Mouse (Mus musculus): Measurements from ENCODE around the gene Dnmt3b. TPM values are rescaled to one million over a fixed set of nuclear protein-coding genes. Genes with fewer than 3 reads are reported as not detected.

Dnmt3b gene
- polyA plus RNA-seq (2015; fragmentation: Nextera tagmentation; extraction: Ambion mirVana) = 6.5 and 7.0 TPM in 2 replicates

GRCm38 (mm10) chr2:153649298-153650013, at the start of gene Dnmt3b:
Dnmt3b (plus strand) TSS chr2:153649450.
- ATAC-seq (ENCODE audit: insufficient read depth, low FRiP score) = peak; percentile 85
- under 1% methylated on average over 89 of the region's 93 CpGs for WGBS

DNA sequence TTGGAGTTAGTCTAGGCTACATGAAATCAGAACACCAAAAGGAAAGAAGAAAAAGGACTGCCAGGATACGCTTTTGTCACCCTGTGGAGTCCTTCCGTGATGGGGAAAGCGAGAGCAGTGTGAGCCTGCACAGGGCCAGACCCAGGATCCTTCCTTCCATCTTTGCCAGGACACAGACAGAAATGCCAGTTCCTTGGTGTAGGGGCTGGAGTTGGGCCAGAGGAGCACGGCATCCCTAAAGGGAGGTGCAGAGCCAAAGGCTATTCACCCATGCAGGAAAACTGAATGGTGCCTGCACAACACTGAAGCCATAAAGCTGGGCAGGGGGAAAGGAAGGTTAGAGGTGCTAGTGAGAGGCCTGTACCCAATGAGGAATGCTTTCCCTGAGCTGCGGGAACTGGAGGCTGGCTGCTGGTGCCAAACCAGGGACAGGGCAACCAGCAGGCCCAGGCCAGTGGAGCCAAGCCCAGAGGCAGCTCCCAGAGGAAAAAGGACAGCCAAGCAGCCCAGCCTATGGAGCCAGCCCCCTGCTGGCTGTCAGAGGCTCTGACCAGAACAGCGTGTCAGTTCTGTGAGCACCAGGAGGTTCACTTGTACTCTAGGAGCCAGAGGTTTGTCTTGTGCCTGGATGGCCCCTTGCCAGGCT, 49.1 kb upstream of the Dnmt3b start:
- H3K4me2 ChIP-seq (ENCODE audit: low read depth, low read length) = no peak overlapping the region
- H3K27me3 ChIP-seq (ENCODE audit: control insufficient read depth, insufficient read depth, low read length) = no peaks in the 10 kb centered on the region
- peak; percentile 79; the same call in 1 of the 2 replicates for ATAC-seq (ENCODE audit: insufficient read depth, low FRiP score)
- H3K4me1 ChIP-seq (ENCODE audit: control insufficient read depth, insufficient read depth, low read length) = no peaks in the 10 kb centered on the region; the same call in 1 of the 2 replicates
- no peaks in the 10 kb centered on the region for H3K36me3 ChIP-seq (ENCODE audit: control insufficient read depth, insufficient read depth, low read length)
- 68% methylated on average over 6 of the region's 6 CpGs for WGBS
- H3K9ac ChIP-seq (ENCODE audit: low read length) = no peak overlapping the region
- no peaks in the 10 kb centered on the region for H3K9me3 ChIP-seq (replicated peaks; ENCODE audit: control insufficient read depth, low read length)
- H3K27ac ChIP-seq (ENCODE audit: low read length) = no peak overlapping the region
- no peak overlapping the region for H3K4me3 ChIP-seq (replicated peaks; ENCODE audit: low read length)

More at GRCm38 (mm10) chr2:153649298-153650013, at the start of gene Dnmt3b:
- Histone ChIP-seq H3K9ac (ENCODE audit: low read length) (peak within 1 kb of the TSS; percentile 89), H3K27me3 (ENCODE audit: control insufficient read depth, insufficient read depth, low read length) (no peaks in the 10 kb centered on the region), H3K4me1 (ENCODE audit: control insufficient read depth, insufficient read depth, low read length) (peaks cover 8% of the 10 kb centered on the region; the same call in 1 of the 2 replicates), H3K27ac (ENCODE audit: low read length) (no peak within 1 kb of the TSS), H3K4me3 (replicated peaks; ENCODE audit: low read length) (peak within 1 kb of the TSS; percentile 79), H3K4me2 (ENCODE audit: low read depth, low read length) (peak within 1 kb of the TSS; percentile 93), H3K36me3 (ENCODE audit: control insufficient read depth, insufficient read depth, low read length) (no peaks in the 10 kb centered on the region), H3K9me3 (replicated peaks; ENCODE audit: control insufficient read depth, low read length) (no peaks in the 10 kb centered on the region)

DNA sequence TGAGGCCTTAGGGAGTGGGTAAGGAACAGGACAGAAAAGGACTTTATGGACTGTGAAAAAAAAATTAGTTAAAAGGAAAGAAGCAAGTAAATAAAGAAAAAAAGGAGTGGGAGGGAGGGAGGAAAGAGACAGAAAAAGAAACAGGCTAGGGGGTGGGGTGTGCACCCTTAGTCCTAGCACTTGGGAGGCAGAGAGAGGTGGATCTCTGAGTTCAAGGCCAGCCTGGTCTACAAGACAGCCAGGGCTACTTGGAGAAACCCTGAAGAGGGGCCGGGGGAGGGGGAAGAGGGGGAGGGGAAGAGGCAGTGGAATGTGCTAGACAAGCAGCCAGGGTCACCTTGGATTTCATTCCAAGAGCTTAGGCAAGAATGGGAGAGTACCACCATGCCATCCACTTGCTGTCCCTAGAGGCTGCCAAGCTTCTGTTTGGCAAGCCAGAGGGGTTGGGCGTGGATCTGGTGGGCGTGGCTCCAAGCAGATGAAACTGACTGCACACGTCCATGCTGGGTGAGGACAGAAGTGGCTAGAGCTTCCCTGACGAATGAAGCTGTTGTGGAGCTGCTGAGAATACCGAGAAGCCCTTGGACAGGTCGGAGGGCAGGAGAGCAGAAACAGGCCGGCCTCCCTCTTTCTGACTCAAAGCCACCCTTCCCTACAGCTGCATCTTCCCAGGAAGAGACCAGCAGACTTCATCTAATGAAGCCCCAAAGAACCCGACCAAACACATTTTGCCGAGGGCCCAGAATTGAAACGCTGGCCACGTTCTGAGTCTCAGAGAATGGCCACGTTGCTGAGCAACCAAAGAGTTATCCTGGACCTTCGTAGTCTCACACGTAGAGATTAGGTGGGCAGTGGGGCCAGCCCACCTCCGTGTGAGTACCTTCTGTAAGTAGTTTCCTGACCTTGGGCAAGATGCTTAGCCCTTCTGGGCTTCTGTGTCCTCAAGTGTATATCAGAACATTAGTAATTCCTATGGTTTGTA, 48.3 kb upstream of the Dnmt3b start:
- 53% methylated on average over 16 of the region's 16 CpGs for WGBS
- H3K27ac ChIP-seq (ENCODE audit: low read length) = no peak overlapping the region
- no peaks in the 10 kb centered on the region; the same call in 1 of the 2 replicates for H3K4me1 ChIP-seq (ENCODE audit: control insufficient read depth, insufficient read depth, low read length)
- no peak overlapping the region for H3K4me2 ChIP-seq (ENCODE audit: low read depth, low read length)
- ATAC-seq (ENCODE audit: insufficient read depth, low FRiP score) = peak; percentile 19; the same call in 1 of the 2 replicates
- H3K27me3 ChIP-seq (ENCODE audit: control insufficient read depth, insufficient read depth, low read length) = no peaks in the 10 kb centered on the region
- H3K36me3 ChIP-seq (ENCODE audit: control insufficient read depth, insufficient read depth, low read length) = no peaks in the 10 kb centered on the region
- no peak overlapping the region for H3K9ac ChIP-seq (ENCODE audit: low read length)
- no peak overlapping the region for H3K4me3 ChIP-seq (replicated peaks; ENCODE audit: low read length)
- no peaks in the 10 kb centered on the region for H3K9me3 ChIP-seq (replicated peaks; ENCODE audit: control insufficient read depth, low read length)

DNA sequence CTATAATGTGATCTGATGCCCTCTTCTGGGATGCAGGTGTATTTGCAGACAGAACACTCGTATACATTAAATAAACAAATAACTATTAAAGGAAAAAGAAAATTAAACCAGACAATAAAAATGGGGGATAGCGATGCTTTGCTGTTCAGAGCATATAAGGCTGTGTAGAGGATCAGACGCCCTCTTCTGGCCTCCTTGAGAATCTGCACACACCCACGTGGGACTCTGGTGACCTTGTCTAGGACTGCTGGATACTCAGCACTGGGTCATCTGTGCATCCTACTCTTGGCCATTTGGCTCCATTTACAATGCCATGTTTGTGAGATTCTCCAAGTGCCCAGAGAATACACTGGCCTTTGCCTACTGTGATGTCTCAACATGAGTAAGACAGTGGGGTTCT, 45.5 kb upstream of the Dnmt3b start:
- Histone ChIP-seq H3K9ac (ENCODE audit: low read length) (no peak overlapping the region), H3K36me3 (ENCODE audit: control insufficient read depth, insufficient read depth, low read length) (no peaks in the 10 kb centered on the region), H3K27ac (ENCODE audit: low read length) (no peak overlapping the region), H3K27me3 (ENCODE audit: control insufficient read depth, insufficient read depth, low read length) (no peaks in the 10 kb centered on the region), H3K4me1 (ENCODE audit: control insufficient read depth, insufficient read depth, low read length) (peaks cover 6% of the 10 kb centered on the region; the same call in 1 of the 2 replicates), H3K4me3 (replicated peaks; ENCODE audit: low read length) (no peak overlapping the region), H3K4me2 (ENCODE audit: low read depth, low read length) (no peak overlapping the region), H3K9me3 (replicated peaks; ENCODE audit: control insufficient read depth, low read length) (no peaks in the 10 kb centered on the region)
- WGBS = 31% methylated on average over 4 of the region's 4 CpGs
- ATAC-seq (ENCODE audit: insufficient read depth, low FRiP score) = no peak

GRCm38 (mm10) chr2:153606421-153606820, 42.8 kb upstream of the Dnmt3b start:
- Histone ChIP-seq H3K4me2 (ENCODE audit: low read depth, low read length) (no peak overlapping the region), H3K27ac (ENCODE audit: low read length) (no peak overlapping the region), H3K4me1 (ENCODE audit: control insufficient read depth, insufficient read depth, low read length) (peaks cover 24% of the 10 kb centered on the region), H3K9me3 (replicated peaks; ENCODE audit: control insufficient read depth, low read length) (no peaks in the 10 kb centered on the region), H3K36me3 (ENCODE audit: control insufficient read depth, insufficient read depth, low read length) (no peaks in the 10 kb centered on the region), H3K4me3 (replicated peaks; ENCODE audit: low read length) (no peak overlapping the region), H3K27me3 (ENCODE audit: control insufficient read depth, insufficient read depth, low read length) (no peaks in the 10 kb centered on the region), H3K9ac (ENCODE audit: low read length) (no peak overlapping the region)
- WGBS = 82% methylated on average over 3 of the region's 3 CpGs
- no peak for ATAC-seq (ENCODE audit: insufficient read depth, low FRiP score)

- H3K4me2 ChIP-seq (ENCODE audit: low read depth, low read length) = no peak overlapping the region
- H3K9ac ChIP-seq (ENCODE audit: low read length) = 0 out of 2 replicates have a peak overlapping the region, but pooled peaks have one; percentile 22
- H3K9me3 ChIP-seq (replicated peaks; ENCODE audit: control insufficient read depth, low read length) = no peaks in the 10 kb centered on the region
- H3K4me3 ChIP-seq (replicated peaks; ENCODE audit: low read length) = no peak overlapping the region
- H3K27me3 ChIP-seq (ENCODE audit: control insufficient read depth, insufficient read depth, low read length) = no peaks in the 10 kb centered on the region
- peak; percentile 53; the same call in 1 of the 2 replicates for ATAC-seq (ENCODE audit: insufficient read depth, low FRiP score)
- H3K27ac ChIP-seq (ENCODE audit: low read length) = peak overlapping the region; percentile 62; the same call in 1 of the 2 replicates
- H3K4me1 ChIP-seq (ENCODE audit: control insufficient read depth, insufficient read depth, low read length) = peaks cover 32% of the 10 kb centered on the region
- 61% methylated on average over 13 of the region's 13 CpGs for WGBS
- H3K36me3 ChIP-seq (ENCODE audit: control insufficient read depth, insufficient read depth, low read length) = no peaks in the 10 kb centered on the region
Observed at GRCm38 (mm10) chr2:153607870-153608515, 41.3 kb upstream of the Dnmt3b start.

GRCm38 (mm10) chr2:153609058-153609457, 40.2 kb upstream of the Dnmt3b start:
- WGBS = 81% methylated on average over 8 of the region's 8 CpGs

DNA sequence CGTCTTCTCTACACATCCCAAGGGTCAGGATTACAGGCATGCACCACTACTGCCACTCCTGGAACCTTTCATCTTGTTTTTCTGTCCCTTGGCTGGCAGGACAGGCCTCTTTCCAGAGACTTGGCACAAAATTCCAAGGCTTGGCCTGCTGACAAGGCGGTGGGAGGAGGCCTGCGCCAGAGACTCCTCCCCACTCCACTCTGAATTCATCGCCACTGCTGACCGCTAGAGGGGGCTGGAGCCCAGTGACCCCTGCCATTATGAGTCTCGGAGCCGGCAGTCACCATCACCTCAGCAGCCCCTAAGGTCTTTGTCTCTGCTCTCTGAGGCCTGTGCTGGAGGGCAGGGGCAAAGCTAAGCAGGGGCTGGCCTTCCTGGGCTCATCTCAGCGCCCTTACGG, 39.7 kb upstream of the Dnmt3b start:
- Histone ChIP-seq H3K4me1 (ENCODE audit: control insufficient read depth, insufficient read depth, low read length) (peaks cover 35% of the 10 kb centered on the region), H3K9ac (ENCODE audit: low read length) (peak overlapping the region; percentile 54; the same call in 1 of the 2 replicates), H3K27me3 (ENCODE audit: control insufficient read depth, insufficient read depth, low read length) (no peaks in the 10 kb centered on the region), H3K4me3 (replicated peaks; ENCODE audit: low read length) (no peak overlapping the region), H3K9me3 (replicated peaks; ENCODE audit: control insufficient read depth, low read length) (no peaks in the 10 kb centered on the region), H3K27ac (ENCODE audit: low read length) (no peak overlapping the region), H3K4me2 (ENCODE audit: low read depth, low read length) (no peak overlapping the region), H3K36me3 (ENCODE audit: control insufficient read depth, insufficient read depth, low read length) (no peaks in the 10 kb centered on the region)
- 12% methylated on average over 9 of the region's 9 CpGs for WGBS
- peak; percentile 69; the same call in 1 of the 2 replicates for ATAC-seq (ENCODE audit: insufficient read depth, low FRiP score)

More at GRCm38 (mm10) chr2:153609058-153609457, 40.2 kb upstream of the Dnmt3b start:
- ATAC-seq (ENCODE audit: insufficient read depth, low FRiP score) = no peak
- H3K4me3 ChIP-seq (replicated peaks; ENCODE audit: low read length) = no peak overlapping the region
- no peak overlapping the region for H3K4me2 ChIP-seq (ENCODE audit: low read depth, low read length)
- peaks cover 35% of the 10 kb centered on the region for H3K4me1 ChIP-seq (ENCODE audit: control insufficient read depth, insufficient read depth, low read length)
- H3K27ac ChIP-seq (ENCODE audit: low read length) = no peak overlapping the region
- no peaks in the 10 kb centered on the region for H3K27me3 ChIP-seq (ENCODE audit: control insufficient read depth, insufficient read depth, low read length)
- no peak overlapping the region for H3K9ac ChIP-seq (ENCODE audit: low read length)
- H3K36me3 ChIP-seq (ENCODE audit: control insufficient read depth, insufficient read depth, low read length) = no peaks in the 10 kb centered on the region
- no peaks in the 10 kb centered on the region for H3K9me3 ChIP-seq (replicated peaks; ENCODE audit: control insufficient read depth, low read length)

Data from stomach, embryonic 16.5 days (tissue).